Mouse (Mus musculus): ENCODE data around the gene Hist1h2ag.

DNA sequence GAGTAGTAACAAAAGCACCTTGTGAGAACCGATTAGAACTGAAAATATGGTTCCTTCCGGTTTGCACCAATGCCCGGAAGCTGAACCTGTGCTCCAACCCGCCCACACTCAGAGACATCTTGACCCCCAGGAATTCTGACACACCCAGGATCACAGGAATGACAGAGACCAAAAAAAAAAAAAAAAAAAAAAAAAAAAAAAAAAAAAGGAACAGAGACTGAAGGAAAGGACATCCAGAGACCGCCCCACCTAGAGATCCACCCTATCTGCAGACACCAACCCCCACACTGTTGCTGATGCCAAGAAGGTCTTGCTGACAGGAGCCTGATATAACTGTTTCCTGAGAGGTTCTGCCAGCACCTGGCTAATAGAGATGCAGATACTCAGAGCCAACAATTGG is 50.2 kb downstream of the Hist1h2ag start:
- TF ChIP-seq CTCF (IDR thresholded peaks at IDR 0.05; ENCODE audit: low read depth, low read length) (no peak), POLR2A (IDR thresholded peaks at IDR 0.05; ENCODE audit: borderline replicate concordance, low read depth, low read length) (no peak)

All from bone marrow macrophage, adult 2 months (primary cell).